Mouse (Mus musculus): ENCODE results near the gene Tefm. TPM values are rescaled to one million over a fixed set of nuclear protein-coding genes. Genes with fewer than 3 reads are reported as not detected.

The Tefm gene
- polyA plus RNA-seq (2012; rRNA removed) = 0.67 and 0.82 TPM in 2 replicates

DNA sequence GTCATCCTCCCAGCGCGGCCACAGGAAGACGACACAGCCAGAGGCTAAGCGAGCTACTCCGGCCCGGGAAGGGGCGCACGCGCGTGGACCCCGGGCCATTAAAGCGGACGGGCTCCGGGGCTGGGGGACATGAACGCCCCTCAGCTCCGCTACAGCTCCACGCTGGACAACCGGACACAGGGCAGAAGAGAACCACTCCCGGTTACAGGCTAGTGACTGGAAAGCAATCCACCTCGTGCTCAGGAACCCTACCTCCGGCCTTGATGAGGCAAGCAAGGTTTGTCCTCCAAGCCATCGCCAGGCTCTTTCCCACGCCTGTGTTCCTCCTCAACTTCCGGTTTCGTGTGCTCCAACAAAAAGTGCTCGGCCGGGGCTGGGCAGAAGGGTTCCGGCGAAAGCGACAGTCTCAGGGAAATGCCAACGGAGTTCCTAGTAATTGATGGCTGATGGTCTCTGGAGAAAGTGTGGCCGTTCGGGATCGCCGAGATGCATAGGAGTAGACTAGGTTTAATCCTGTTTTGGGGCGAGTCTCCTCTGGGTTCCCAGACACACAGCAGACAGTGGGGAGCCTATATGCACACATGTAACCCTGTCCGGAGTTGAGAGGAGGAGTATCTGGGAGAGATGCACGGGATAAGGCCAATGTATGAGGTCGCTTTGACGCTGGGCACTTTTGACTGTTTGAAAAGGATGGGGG is at the start of gene Tefm:
Gene Tefm (minus strand): TSS at position 351 of the 697 bp plus-strand sequence.

DNA sequence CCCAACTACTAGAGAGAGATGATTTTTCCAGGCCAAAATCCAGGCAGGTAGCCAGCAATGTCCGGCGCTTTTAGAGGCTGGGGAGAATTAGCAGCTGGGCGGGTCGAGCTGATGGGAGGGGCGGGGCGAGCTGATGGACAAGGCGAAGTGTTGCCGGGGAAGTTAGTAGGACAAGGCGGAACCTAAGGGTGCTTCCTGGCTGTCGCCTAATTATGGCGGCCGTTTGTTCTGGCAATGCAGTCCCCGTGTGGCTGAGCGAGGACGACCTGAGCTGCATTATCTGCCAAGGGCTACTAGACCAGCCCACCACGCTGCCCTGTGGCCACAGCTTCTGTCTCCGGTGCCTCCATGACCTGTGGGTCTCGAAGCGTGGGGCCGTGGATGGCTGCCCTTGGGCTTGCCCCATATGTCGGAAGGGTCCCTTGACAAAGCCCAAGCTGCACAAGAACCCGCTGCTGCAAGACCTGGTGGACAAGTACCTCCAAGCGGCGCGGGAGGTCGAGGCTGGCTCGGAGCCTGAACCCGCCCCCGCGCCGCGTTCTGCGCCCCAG is 41.8 kb upstream of the Tefm start, which contains the start of gene Rnf135:
Gene Rnf135 (plus strand): TSS at position 147 of the 551 bp plus-strand sequence.

GRCm38 (mm10) chr11:80153857-80154495 is 12.0 kb upstream of the Tefm start, which contains the start of gene Adap2:
TSS of gene Adap2 (plus strand) at chr11:80154105.

DNA sequence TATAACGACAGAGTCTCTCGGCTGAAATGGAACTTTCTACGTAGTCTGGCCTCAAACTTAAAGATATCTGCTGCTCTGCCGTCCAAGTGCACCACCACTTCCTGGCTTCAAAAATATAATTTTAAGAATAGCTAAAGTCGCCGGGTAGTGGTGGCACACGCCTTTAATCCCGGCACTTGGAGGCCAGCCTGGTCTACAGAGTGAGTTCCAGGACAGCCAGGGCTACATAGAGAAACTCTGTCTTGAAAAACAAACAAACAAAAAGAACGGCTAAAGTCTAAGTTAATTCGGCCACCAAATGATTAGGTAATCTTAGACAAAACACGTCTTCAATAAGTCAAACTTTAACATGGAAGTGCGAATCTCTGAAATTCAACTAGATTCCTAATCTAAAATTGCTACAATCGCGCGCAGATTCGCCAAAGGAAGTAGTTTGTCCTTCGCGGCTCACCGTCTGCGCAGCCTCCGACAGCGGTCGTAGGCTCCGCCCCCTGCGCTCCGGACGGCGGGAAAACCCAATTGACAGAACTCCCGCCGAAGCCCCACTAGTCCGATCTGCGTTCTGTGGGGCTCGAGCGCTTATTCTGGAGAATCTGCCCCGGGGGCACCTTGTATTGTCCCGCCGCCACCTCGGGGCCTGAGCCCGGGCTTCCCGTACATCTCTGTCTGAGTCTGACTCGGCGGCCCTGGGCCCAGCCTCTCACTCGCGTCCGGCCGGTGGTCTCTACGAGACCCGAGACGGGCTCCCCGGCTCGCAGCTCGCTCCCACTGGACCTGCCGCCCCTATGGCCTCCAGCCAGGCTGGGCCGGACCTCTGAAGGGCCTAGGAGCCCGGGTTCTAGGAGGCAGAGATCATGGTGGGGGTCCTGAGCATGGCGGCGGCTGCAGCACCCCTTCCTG is 52.8 kb downstream of the Tefm start, which contains the start of gene Atad5:
Gene Atad5 (plus strand): TSS at position 484 of the 900 bp plus-strand sequence.

Other genes with a start within 250 kb of the Tefm start
- 0.57 and 0.78 TPM in 2 replicates for gene Utp6, start 179.8 kb downstream of the Tefm start, polyA plus RNA-seq (2012; rRNA removed)
- 0.56 and 0.67 TPM in 2 replicates for gene Suz12, start 149.1 kb downstream of the Tefm start, polyA plus RNA-seq (2012; rRNA removed)
- 0.94 and 1.5 TPM in 2 replicates for gene Crlf3, start 61.2 kb downstream of the Tefm start, polyA plus RNA-seq (2012; rRNA removed)
- gene Atad5, start 52.8 kb downstream of the Tefm start, polyA plus RNA-seq (2012; rRNA removed) = 0.01 and 0.16 TPM in 2 replicates
- gene Adap2, start 11.9 kb upstream of the Tefm start, polyA plus RNA-seq (2012; rRNA removed) = 2.7 and 5.4 TPM in 2 replicates
- 1.9 and 2.2 TPM in 2 replicates for gene Rnf135, start 41.7 kb upstream of the Tefm start, polyA plus RNA-seq (2012; rRNA removed)
- 1.5 and 2.1 TPM in 2 replicates for gene Rhot1, start 66.8 kb upstream of the Tefm start, polyA plus RNA-seq (2012; rRNA removed)
- gene Rhbdl3, start 158.7 kb upstream of the Tefm start, polyA plus RNA-seq (2012; rRNA removed) = 1.0 and 1.3 TPM in 2 replicates
- gene 5730455P16Rik, start 235.9 kb upstream of the Tefm start, polyA plus RNA-seq (2012; rRNA removed) = 0.41 and 0.74 TPM in 2 replicates
- 24.1 and 27.3 TPM in 2 replicates for gene Zfp207, start 241.1 kb upstream of the Tefm start, polyA plus RNA-seq (2012; rRNA removed)

Measured in stomach, adult 2 months (tissue).